8 mouse cellular contexts compared by ENCODE assay signal in the genomic region with DNA sequence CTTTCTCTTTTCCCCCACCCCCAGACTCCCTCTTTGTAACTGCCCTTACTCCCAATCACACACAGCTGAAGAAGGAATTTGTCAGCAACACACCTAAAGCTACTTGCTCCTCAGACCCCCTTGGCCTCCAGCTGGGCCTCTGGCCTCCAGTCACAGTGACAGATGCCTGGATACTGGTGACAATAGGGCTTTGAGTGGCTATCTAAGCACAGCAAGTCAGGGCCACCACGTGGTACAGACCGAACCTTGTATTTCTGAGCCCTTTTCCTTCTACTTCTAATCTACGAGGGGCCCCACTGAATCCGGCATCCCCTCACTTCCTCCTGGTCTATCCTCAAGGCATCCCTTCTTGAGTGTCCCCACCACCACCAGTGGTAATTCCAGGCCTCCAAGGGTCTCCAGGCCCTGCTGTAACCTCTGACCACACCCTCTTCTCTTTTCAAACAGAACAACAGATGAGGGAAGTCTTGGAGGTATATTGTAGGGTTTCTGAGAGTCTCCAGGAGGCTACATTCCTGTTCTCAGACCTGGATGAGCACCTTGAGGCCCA. TPM values are rescaled to one million over a fixed set of nuclear protein-coding genes. Genes with fewer than 3 reads are reported as not detected.
A peak's percentile ranks its signal among the peaks of the same experiment; 100 is the strongest.
DNase-seq lines count a peak whose midpoint lies in the region; ATAC-seq and TF ChIP-seq lines count a peak whose summit lies in the region.

No protein-coding gene starts in this region.

- TF ChIP-seq POLR2A in cortical plate, adult 2 months (IDR thresholded peaks at IDR 0.05; ENCODE audit: extremely low read depth, insufficient read depth, low read length), result no peak

- no peak for TF ChIP-seq CTCF in cortical plate, adult 2 months (IDR thresholded peaks at IDR 0.05; ENCODE audit: extremely low read depth, insufficient read depth, low read length)

- no peak overlapping the region for H3K4me2 ChIP-seq in heart, embryonic 12.5 days
- no peak overlapping the region for H3K4me2 ChIP-seq in heart, embryonic 11.5 days
- peak overlapping the region; percentile 89 for H3K4me2 ChIP-seq in hindbrain, embryonic 13.5 days

- no peaks in the 10 kb centered on the region for H3K9me3 ChIP-seq in heart, embryonic 12.5 days (replicated peaks)
- no peaks in the 10 kb centered on the region for H3K9me3 ChIP-seq in heart, embryonic 11.5 days (replicated peaks; ENCODE audit: control insufficient read depth, low read length)
- H3K9me3 ChIP-seq in hindbrain, embryonic 13.5 days, result no peaks in the 10 kb centered on the region

- DNase-seq in neural tube, embryonic 10.5 days (ENCODE audit: extremely low spot score, low spot score), result peak; percentile 37
- no peak for DNase-seq in layer of hippocampus, adult 9-11 months
- DNase-seq in frontal cortex, postnatal 14 days (ENCODE audit: low spot score in 2 of 2), result no peak
- no peak for DNase-seq in thymus, postnatal 0 days (ENCODE audit: low spot score)

- no peaks in the 10 kb centered on the region for H3K36me3 ChIP-seq in heart, embryonic 12.5 days
- H3K36me3 ChIP-seq in heart, embryonic 11.5 days (ENCODE audit: control insufficient read depth, insufficient read depth, low read length), result no peaks in the 10 kb centered on the region
- peaks cover 7% of the 10 kb centered on the region; the same call in 1 of the 2 replicates for H3K36me3 ChIP-seq in hindbrain, embryonic 13.5 days

- ATAC-seq in heart, embryonic 12.5 days (ENCODE audit: insufficient number of reproducible peaks, low FRiP score), result no peak
- ATAC-seq in heart, embryonic 11.5 days (replicated peaks; ENCODE audit: insufficient number of reproducible peaks, low FRiP score, low TSS enrichment), result no peak
- ATAC-seq in hindbrain, embryonic 13.5 days (ENCODE audit: low FRiP score), result no peak

- WGBS in heart, embryonic 12.5 days, result 47% methylated on average over 4 of the region's 4 CpGs
- WGBS in heart, embryonic 11.5 days (ENCODE audit: insufficient replicate concordance), result 39% methylated on average over 4 of the region's 4 CpGs
- WGBS in hindbrain, embryonic 13.5 days, result 15% methylated on average over 4 of the region's 4 CpGs

- H3K4me1 ChIP-seq in heart, embryonic 12.5 days (replicated peaks), result peaks cover 30% of the 10 kb centered on the region
- H3K4me1 ChIP-seq in heart, embryonic 11.5 days (ENCODE audit: control insufficient read depth, insufficient read depth, low read length), result peaks cover 26% of the 10 kb centered on the region
- peaks cover 7% of the 10 kb centered on the region; the same call in 1 of the 2 replicates for H3K4me1 ChIP-seq in cortical plate, adult 2 months (ENCODE audit: control insufficient read depth, insufficient read depth, low read length)
- peaks cover 58% of the 10 kb centered on the region for H3K4me1 ChIP-seq in hindbrain, embryonic 13.5 days (replicated peaks)

- H3K27me3 ChIP-seq in heart, embryonic 12.5 days (replicated peaks), result peaks cover 62% of the 10 kb centered on the region
- peaks cover 62% of the 10 kb centered on the region for H3K27me3 ChIP-seq in heart, embryonic 11.5 days (ENCODE audit: control insufficient read depth, insufficient read depth, low read length)
- H3K27me3 ChIP-seq in hindbrain, embryonic 13.5 days, result 0 out of 2 replicates have a peak, but pooled peaks cover 3% of the 10 kb centered on the region

- H3K9ac ChIP-seq in heart, embryonic 12.5 days, result no peak overlapping the region
- no peak overlapping the region for H3K9ac ChIP-seq in heart, embryonic 11.5 days (ENCODE audit: low read depth, low read length)
- H3K9ac ChIP-seq in hindbrain, embryonic 13.5 days, result peak overlapping the region; percentile 99

- H3K27ac ChIP-seq in heart, embryonic 12.5 days (ENCODE audit: poor library complexity, severe bottlenecking), result no peak overlapping the region
- H3K27ac ChIP-seq in heart, embryonic 11.5 days (ENCODE audit: low read depth, low read length), result no peak overlapping the region
- no peak overlapping the region for H3K27ac ChIP-seq in cortical plate, adult 2 months (ENCODE audit: insufficient read depth, low read length)
- H3K27ac ChIP-seq in hindbrain, embryonic 13.5 days, result peak overlapping the region; percentile 97

- 0 out of 2 replicates have a peak overlapping the region, but pooled peaks have one; percentile 36 for H3K4me3 ChIP-seq in heart, embryonic 12.5 days
- no peak overlapping the region for H3K4me3 ChIP-seq in heart, embryonic 11.5 days (ENCODE audit: low read depth, low read length)
- peak overlapping the region; percentile 84 for H3K4me3 ChIP-seq in cortical plate, adult 2 months (ENCODE audit: insufficient read depth, low read length)
- H3K4me3 ChIP-seq in hindbrain, embryonic 13.5 days, result peak overlapping the region; percentile 86

RNA-seq across cellular contexts. Expression of a gene that starts 2.0 kb away (rescaled TPM):
- polyA plus RNA-seq in heart, embryonic 12.5 days (2016; fragmentation: Nextera tagmentation; extraction: Ambion mirVana), result 0.13 and 0.40 TPM in 2 replicates
- polyA plus RNA-seq in heart, embryonic 11.5 days (2014; fragmentation: Nextera tagmentation; extraction: Ambion mirVana), result 0.27 and 0.37 TPM in 2 replicates
- 115 and 117 TPM in 2 replicates for polyA plus RNA-seq in cortical plate, adult 2 months (2012; rRNA removed)
- polyA plus RNA-seq in hindbrain, embryonic 13.5 days (2015; fragmentation: Nextera tagmentation; extraction: Ambion mirVana), result 80.6 and 81.7 TPM in 2 replicates
- 0.04 and 0.16 TPM in 2 replicates for polyA plus RNA-seq in thymus, postnatal 0 days (2015; fragmentation: Nextera tagmentation; extraction: Ambion mirVana)

RNA-seq across cellular contexts. Expression of a gene that starts 21.3 kb away (rescaled TPM):
- polyA plus RNA-seq in heart, embryonic 12.5 days (2016; fragmentation: Nextera tagmentation; extraction: Ambion mirVana), result not detected in 2 replicates
- polyA plus RNA-seq in heart, embryonic 11.5 days (2014; fragmentation: Nextera tagmentation; extraction: Ambion mirVana), result not detected in 2 replicates
- polyA plus RNA-seq in cortical plate, adult 2 months (2012; rRNA removed), result 0.21 TPM in 1 of 2 replicates, not detected in the other
- polyA plus RNA-seq in hindbrain, embryonic 13.5 days (2015; fragmentation: Nextera tagmentation; extraction: Ambion mirVana), result not detected in 2 replicates
- not detected in 2 replicates for polyA plus RNA-seq in thymus, postnatal 0 days (2015; fragmentation: Nextera tagmentation; extraction: Ambion mirVana)

RNA-seq across cellular contexts. Expression of a gene that starts 21.4 kb away (rescaled TPM):
- 9.8 and 10.0 TPM in 2 replicates for polyA plus RNA-seq in heart, embryonic 12.5 days (2016; fragmentation: Nextera tagmentation; extraction: Ambion mirVana)
- 5.5 and 6.7 TPM in 2 replicates for polyA plus RNA-seq in heart, embryonic 11.5 days (2014; fragmentation: Nextera tagmentation; extraction: Ambion mirVana)
- 34.6 and 36.4 TPM in 2 replicates for polyA plus RNA-seq in cortical plate, adult 2 months (2012; rRNA removed)
- 17.7 and 19.5 TPM in 2 replicates for polyA plus RNA-seq in hindbrain, embryonic 13.5 days (2015; fragmentation: Nextera tagmentation; extraction: Ambion mirVana)
- polyA plus RNA-seq in thymus, postnatal 0 days (2015; fragmentation: Nextera tagmentation; extraction: Ambion mirVana), result 8.0 and 9.6 TPM in 2 replicates

RNA-seq across cellular contexts. Expression of a gene that starts 35.4 kb away (rescaled TPM):
- polyA plus RNA-seq in heart, embryonic 12.5 days (2016; fragmentation: Nextera tagmentation; extraction: Ambion mirVana), result 49.3 and 51.4 TPM in 2 replicates
- polyA plus RNA-seq in heart, embryonic 11.5 days (2014; fragmentation: Nextera tagmentation; extraction: Ambion mirVana), result 48.4 and 50.6 TPM in 2 replicates
- 57.4 and 62.3 TPM in 2 replicates for polyA plus RNA-seq in cortical plate, adult 2 months (2012; rRNA removed)
- 53.5 and 56.5 TPM in 2 replicates for polyA plus RNA-seq in hindbrain, embryonic 13.5 days (2015; fragmentation: Nextera tagmentation; extraction: Ambion mirVana)
- 44.7 and 44.8 TPM in 2 replicates for polyA plus RNA-seq in thymus, postnatal 0 days (2015; fragmentation: Nextera tagmentation; extraction: Ambion mirVana)

RNA-seq across cellular contexts. Expression of a gene that starts 47.2 kb away (rescaled TPM):
- polyA plus RNA-seq in heart, embryonic 12.5 days (2016; fragmentation: Nextera tagmentation; extraction: Ambion mirVana), result 79.5 and 81.4 TPM in 2 replicates
- polyA plus RNA-seq in heart, embryonic 11.5 days (2014; fragmentation: Nextera tagmentation; extraction: Ambion mirVana), result 72.2 and 77.8 TPM in 2 replicates
- 99.1 and 103 TPM in 2 replicates for polyA plus RNA-seq in cortical plate, adult 2 months (2012; rRNA removed)
- polyA plus RNA-seq in hindbrain, embryonic 13.5 days (2015; fragmentation: Nextera tagmentation; extraction: Ambion mirVana), result 99.3 and 101 TPM in 2 replicates
- 68.5 and 72.8 TPM in 2 replicates for polyA plus RNA-seq in thymus, postnatal 0 days (2015; fragmentation: Nextera tagmentation; extraction: Ambion mirVana)

Comparison
In these comparisons a context has a peak if more than half of its experiments do, and no peak if none do; other contexts are left out.
1. RNA of a gene that starts 2.0 kb away (polyA plus RNA-seq): 115 to 117 TPM in cortical plate, adult 2 months and 80.6 to 81.7 TPM in hindbrain, embryonic 13.5 days; 0.13 to 0.40 TPM in heart, embryonic 12.5 days, 0.27 to 0.37 TPM in heart, embryonic 11.5 days and 0.04 to 0.16 TPM in thymus, postnatal 0 days; every median in the first group is over 10 times any median in the second.